Mouse (Mus musculus): ENCODE measurements around the gene Slc2a4.
A peak's percentile ranks its signal among the peaks of the same experiment; 100 is the strongest.
"Not testable (repeated sequence)": the region's sequence is repeated elsewhere in the genome, so short reads cannot be mapped to it uniquely, and the experiment has no call there.

Slc2a4 gene

DNA sequence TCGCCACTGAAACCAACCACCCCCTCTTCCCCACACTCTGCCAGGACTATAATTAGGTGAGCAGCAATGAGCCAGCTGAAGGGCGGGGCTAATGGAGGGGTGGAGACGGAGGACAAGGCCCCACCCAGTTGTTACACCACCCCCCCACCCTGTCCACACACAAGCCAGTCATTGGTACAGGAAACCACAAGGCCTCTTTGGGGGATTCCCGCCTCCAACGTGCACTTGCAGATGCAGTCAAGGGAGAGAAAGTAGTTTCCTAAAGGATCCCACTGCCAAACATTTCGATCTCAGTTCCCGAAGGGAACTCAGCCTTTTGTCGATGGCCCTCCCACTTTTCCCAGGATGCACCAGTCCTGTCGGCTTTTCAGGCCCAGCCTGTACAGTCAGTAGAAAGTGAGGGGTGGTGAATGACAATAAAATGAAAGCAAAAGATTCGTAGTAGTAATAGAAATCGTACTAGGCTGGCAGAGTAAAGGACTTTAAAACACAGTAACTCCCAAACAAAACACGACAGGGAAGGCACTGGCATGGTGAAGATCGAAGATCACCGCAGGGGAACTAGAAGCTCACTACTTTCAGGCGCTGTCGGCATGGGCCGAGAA lies 28.2 kb downstream of the Slc2a4 start:
- DNase-seq (ENCODE audit: low spot score) = peak; percentile 85

DNA sequence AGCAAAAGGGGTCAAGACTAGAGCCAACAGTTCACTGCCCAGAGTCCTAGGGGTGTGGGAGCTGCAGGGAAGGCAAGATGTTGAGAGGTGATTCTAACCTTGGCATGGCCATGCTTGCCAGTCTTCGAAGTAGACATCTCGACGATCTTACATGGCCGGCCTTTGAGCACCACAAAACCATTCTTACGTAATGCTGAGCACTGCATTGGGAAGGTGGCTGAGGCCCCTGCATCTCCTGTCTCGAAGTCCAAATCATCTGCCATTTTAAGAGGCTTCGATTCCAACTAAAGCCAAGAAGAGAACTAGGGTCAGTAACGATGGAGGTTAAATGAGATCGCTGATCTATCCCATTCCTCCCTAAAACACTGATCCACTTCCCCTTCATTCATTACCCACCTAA lies 28.9 kb downstream of the Slc2a4 start:
- no peak for DNase-seq (ENCODE audit: low spot score)

DNA sequence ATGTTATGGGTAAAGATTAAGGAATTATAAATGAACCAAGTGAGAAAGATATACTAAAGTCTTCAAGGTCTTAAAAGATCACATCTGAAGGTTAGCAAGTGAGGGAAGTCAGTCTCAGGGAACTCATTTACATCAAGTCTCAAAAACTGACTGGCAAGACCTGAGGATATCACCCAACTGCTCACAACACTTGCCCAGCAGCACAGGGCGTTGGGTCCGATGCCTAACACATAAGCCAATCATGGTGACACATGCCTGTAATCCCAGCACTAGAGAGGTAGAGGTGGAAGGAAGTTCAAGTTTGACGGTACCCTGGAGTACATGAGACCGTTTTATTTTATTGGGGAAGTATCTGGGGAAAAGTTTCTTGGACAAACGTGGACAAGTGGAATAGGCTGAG lies 29.9 kb downstream of the Slc2a4 start:
- no peak for DNase-seq (ENCODE audit: low spot score)

DNA sequence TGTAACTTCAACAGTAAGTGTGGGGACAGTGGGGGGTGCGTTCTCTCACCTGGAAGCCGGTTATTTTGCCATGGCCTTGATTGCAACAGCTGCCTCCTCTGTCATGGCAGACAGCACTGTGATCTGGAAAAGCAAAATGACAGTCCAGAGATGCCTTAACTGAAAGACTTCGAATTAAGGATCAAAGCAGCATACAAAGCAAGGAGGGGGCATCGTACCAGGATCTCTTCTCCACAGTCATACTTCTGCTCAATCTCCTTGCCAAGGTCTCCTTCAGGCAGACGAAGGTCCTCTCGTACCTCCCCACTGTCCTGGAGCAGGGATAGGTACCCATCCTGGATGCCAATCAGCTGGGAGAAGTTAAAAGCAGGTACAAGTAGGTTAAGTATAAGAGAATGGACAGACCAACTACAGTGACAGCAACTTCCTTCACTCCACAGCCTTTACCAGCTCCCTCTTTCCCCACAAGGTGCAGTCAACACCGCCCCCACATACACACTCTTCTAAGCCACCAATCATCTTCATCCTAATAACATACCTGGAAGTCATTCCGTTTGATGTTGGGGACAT lies 30.5 kb downstream of the Slc2a4 start:
- DNase-seq (ENCODE audit: low spot score) = no peak

DNA sequence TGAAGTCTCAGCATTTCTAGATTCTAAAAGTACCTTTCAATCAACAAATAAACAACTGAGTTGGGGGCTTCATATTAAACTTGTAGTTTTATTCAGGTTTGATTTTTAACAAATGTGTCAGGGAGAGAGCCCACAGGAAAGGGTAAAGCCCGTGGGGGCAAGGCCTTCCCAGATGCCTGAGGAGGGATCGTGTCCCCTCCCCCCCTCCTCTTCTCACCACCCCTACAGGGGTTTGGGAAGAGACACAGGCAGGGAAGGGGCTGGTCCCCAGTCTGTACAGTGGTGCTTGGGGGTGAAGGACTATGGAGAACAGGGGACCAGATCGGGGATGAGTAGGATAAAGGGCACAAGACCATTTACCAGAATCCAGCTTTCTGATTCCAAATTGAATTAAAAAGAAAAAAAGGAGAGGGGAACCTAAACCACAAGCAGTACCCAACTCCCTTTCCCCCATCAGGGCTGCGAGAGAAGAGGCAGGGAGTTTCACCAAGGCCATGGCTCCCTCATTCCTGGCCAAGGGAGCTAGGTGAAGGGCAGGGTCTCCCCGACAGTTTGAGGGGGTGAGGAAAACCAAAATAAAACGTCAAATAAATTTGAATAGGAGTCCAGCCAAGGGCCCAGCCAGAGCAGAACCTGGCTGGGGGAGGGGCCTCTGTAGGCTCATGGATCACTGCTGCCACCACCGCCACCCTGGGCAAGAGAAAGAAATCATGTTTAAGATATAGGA lies 31.2 kb downstream of the Slc2a4 start:
- not testable (repeated sequence) for DNase-seq (ENCODE audit: low spot score)

DNA sequence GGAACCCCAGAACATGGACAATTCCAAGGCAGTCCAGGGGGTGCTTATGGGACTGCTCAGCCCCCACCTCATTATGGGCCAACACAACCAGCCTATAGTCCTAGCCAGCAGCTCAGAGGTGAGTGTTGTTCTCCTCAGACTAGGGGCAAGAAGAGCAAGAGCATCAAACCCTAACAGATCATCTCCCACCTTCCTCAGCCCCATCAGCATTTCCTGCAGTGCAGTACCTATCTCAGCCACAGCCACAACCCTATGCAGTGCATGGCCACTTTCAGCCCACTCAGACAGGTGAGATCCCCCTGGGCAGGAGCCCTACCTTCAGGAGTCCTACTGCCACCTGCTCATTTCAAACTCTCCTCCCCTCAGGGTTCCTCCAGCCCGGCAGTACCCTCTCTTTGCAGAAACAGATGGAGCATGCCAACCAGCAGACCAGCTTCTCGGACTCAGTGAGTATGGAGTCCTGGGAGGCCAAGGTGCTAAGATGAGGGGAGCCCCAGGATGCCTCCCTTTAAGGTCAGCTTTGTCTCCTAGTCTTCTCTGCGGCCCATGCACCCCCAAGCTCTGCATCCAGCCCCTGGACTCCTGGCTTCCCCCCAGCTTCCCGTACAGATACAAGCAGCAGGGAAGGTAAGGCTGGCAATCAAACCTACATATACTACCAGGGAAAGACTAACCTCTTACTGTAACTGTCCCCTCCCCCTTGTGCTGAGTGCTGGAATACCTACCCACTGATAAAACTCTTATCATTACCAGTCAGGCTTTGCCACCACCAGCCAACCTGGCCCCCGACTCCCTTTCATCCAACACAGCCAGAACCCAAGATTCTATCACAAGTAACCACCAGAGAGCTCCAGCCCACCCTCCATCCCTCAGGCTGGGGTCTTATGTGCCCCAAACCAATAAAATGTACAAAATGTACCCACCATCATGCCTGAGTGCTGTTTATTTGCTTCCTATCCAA lies 32.0 kb downstream of the Slc2a4 start:
- no peak for DNase-seq (ENCODE audit: low spot score)

DNA sequence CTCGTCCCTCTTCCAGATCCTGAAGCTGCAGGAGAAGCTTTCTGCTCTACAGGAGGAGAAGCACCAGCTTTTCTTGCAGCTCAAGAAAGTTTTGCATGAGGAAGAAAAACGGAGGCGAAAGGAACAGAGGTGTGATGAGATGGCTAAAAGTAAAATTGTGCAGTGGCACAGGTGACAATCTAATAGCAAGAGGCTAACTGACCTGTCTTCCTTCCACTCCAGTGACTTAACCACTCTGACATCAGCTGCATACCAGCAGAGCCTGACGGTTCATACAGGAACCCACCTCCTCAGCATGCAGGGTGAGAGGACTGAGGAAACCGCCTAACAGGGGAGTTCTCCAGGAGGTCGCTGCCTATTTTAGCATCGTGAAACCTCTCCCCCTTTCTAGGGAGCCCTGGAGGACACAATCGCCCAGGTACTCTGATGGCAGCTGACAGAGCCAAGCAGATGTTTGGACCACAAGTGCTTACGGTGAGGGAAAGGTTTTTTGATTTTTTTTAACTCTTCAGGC lies 33.0 kb downstream of the Slc2a4 start:
- DNase-seq (ENCODE audit: low spot score) = no peak

DNA sequence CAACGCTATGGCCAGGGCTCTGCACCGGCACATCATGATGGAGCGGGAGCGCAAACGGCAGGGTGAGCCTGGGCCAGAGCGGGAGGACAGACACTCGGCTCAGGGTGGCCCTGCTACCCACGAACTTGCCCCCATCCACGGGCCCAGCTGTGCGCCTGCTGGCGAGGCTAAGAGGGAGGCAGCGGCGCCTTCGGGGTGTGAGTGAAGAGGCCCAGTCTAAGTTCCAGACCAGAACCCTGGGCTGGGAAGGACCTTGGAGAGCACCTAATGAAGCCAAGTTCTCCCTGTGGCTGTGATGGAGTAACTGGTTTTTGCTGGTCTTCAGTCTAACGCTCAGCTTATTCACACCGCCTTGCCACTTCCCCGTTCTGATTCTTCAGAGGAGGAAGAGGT lies 33.6 kb downstream of the Slc2a4 start:
- peak; percentile 62 for DNase-seq (ENCODE audit: low spot score)

DNA sequence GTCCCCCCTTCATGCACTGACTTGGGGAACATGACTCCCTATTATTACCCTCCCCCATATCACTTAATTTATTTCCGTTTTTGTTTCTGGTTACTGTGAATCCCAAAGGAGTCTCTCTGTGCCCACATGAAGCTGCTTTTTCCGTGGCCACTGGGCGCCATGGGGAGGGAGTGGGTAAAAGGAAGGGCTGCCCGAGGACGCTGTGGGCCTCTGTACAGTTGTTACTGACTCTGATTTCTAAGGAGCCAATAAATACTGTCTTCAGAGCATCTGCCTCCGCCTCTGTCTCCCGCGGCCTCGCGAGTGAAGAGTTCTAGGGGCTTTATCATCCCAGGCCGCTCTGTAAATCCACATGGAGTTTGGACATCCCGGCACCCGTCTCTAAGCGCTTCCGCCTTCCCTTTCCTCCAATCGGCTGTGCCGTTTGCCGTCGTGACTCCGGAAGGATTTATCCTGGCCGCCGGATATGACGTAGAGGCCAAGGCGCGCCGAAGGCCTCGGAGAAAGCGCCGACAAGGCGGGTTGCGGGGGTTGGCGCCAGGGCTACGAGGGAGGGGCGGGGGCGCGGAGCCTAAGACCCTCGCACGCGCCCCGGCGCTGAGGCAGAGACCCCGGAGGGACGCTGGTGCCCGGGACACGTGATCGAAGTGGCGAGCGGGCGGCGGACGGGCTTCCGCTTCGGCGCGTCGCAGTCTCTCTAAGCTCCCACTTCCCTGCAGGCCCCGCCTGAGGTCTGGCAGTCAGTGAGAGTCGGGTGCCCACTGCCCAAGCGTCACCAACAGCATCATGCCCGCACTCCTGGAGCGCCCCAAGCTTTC lies 34.2 kb downstream of the Slc2a4 start, which contains the start of gene Gps2:
Gene Gps2, plus strand, starts transcription at position 335 of the 818 bp plus-strand sequence.
- peak; percentile 90 for DNase-seq (ENCODE audit: low spot score)

DNA sequence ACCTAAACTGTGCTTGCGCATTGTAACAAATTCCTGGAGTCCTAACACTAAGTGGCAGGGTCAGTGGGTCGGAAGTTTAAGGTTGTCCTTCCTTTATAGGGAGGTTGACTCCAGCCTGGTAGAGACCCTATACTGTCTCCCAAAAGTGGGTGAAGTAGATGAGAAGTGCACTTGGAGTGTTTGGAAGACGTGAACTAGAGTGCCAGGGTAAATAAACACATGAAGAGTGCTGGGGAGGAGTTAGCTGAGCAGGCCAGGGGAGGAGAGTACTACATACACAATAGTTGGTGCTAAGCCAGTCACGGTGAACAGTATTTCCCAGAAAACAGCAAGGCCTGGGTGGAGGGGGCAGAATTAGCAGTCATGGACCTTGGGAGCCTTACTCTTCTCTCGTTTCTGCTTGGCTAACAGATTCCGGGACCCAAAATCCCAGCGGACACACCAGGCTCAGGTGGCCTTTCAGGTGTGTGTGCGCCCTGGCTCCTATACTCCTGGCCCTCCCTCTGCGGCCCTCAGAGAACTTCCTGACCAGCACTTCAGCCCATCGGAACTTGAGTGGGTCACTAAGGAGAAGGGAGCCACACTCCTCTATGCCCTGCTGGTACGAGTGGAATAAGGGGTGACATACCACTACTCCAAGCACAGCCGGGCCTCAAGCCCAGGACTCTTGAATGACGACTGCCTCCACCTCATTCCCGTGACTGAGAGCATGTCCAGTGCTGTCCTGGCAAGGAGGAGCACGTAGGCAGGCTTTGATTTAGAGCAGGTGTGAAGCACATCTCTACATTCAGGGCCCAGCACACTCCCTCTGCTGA lies 35.1 kb downstream of the Slc2a4 start:
- DNase-seq (ENCODE audit: low spot score) = no peak

DNA sequence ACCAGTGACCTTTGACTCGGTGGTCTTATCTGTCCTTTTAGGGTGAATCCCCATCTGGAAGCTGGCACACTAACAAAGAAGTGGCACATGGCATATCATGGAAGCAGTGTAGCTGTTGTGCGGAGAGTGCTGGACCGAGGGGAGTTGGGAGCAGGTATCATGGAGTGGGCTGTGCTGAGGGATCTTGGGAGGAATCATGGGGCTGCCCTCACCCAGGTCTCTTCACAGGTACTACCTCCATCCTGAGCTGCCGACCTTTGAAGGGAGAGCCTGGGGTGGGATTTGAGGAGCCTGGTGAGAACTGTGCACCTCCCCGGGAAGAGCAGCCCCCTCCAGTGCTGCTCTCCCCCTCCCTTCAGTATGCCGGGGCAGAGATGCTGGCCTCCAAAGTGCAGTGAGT lies 36.3 kb downstream of the Slc2a4 start:
- DNase-seq (ENCODE audit: low spot score) = no peak

DNA sequence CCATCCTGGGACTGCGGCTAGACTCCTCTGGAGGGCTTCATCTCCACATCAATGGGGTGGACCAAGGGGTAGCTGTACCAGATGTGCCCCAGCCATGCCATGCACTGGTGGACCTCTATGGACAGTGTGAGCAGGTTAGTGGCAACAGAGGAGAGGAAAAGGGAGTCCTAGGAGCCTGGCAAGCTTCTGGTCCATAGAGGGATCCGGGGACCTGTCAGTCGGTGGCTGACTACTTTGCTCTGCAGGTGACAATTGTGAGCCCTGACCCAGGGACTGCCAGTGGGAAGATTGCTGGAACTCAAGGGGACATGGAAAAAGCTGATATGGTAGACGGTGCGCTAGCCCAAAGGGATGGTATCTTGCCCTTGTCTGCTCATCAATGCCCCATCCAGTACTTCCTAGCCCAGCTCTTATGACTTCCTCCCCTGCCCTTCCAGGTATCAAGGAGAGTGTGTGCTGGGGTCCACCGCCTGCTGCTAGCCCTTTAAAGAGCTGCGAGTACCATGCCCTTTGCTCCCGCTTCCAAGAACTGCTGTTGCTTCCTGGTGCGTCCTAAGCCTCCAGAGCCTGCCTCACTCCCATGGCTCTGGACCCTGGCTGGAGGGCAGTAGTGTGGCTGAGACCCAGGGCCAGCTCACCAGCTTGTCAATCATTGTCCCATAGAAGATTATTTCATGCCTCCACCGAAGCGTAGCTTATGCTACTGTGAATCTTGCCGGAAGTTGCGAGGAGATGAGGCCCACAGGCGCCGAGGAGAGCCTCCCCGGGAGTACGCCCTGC lies 37.0 kb downstream of the Slc2a4 start:
- no peak for DNase-seq (ENCODE audit: low spot score)

DNA sequence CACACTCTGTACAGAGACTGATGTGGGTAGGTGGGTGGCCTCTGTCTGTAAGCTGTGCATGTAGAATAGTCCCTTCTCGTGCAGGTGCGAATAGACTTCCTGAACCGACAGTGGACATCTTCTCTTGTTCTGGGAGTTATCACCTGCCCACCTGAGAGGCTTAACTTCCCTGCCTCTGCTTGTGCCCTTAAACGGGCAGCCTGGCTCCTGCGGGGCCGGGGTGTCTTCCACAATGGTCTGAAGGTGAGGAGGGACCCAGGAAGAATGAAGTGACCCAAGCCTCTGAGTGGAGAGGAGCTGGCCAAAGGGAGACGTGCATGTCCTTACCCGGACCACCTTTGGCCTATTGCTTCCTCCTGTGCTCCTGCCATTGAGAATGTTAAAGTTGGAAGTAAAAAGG lies 37.8 kb downstream of the Slc2a4 start:
- no peak for DNase-seq (ENCODE audit: low spot score)

DNA sequence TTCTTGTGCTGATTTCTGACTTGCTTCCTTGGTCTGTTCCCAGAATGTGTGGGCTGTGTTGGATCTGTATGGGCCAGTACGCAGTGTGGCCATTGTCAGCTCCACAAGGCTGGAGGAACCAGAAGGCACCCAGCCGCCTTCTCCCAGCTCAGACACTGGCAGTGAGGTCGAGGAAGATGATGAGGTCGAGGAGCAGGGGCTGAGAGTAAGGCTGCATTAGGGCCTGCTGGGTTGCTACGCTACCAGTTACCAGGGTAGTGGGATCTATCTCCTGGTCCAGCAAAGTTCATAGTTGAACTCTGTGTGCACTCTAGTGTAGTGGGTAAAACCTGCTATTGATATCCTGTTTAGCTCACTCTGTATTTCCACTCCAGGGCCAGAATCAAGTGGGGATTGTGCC lies 38.8 kb downstream of the Slc2a4 start:
- DNase-seq (ENCODE audit: low spot score) = no peak

DNA sequence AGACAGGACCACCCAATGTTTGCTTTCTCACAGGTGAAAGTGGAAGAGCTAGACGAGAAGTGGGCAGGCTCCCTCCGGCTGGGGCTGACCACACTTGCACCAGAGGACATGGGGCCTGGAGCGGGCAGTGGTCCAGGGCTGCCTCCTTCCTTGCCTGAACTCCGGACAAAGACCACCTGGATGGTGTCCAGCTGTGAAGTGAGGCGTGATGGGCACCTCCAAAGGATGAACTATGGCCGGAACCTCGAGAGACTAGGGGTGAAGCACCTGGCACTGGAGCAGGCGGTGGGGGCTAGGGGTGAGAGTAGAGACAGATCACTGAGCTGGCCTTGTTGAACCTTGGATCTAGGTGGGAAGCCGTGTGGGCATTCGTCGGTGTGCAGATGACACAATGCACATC lies 39.3 kb downstream of the Slc2a4 start:
- no peak for DNase-seq (ENCODE audit: low spot score)

DNA sequence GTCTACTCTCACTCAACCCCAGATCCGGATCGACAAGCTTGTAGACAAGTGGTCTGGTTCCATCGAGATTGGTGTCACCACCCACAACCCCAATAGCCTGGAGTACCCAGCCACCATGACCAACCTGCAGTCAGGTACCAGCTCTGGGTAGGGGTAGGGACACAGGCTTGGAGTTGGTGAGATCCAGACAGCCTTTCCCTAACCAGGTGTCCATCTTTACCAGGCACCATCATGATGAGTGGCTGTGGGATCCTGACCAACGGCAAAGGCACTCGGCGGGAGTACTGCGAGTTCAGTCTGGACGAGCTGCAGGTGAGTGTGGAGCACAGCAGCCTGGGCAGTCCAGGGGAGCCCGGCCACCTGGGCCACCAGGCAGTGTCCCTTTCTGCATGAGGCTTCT lies 43.7 kb downstream of the Slc2a4 start:
- no peak for DNase-seq (ENCODE audit: low spot score)

DNA sequence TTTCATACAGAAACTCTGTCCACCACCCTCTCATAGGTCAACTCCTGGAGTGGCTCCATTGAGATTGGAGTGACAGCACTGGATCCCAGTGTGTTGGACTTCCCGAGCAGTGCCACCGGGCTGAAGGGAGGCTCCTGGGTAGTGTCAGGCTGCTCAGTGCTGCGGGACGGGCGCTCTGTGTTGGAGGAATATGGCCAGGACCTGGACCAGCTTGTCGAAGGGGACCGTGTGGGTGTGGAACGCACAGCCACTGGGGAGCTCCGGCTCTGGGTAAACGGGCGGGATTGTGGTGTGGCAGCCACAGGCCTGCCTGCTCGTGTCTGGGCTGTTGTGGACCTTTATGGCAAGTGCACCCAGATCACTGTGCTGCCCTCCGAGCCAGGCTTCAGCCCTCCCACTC lies 45.0 kb downstream of the Slc2a4 start:
- no peak for DNase-seq (ENCODE audit: low spot score)

DNA sequence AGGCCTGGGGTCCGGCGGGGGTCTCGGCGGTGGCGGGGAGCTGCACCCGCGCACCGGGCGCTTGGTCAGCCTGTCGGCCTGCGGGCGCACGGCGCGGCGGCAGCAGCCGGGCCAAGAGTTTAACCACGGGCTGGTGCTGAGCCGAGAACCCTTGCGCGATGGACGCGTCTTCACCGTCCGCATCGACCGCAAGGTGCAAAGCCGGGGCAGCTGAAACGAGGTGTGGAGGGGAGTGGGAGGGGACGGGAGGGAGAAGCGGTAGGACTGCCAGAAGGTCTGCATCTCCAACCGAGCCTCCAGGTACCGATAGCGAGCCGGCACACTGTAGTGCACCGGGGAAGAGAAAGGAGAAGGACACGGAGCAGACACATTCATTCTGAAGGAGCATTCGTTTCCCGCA lies 46.0 kb downstream of the Slc2a4 start:
- no peak for DNase-seq (ENCODE audit: low spot score)

DNA sequence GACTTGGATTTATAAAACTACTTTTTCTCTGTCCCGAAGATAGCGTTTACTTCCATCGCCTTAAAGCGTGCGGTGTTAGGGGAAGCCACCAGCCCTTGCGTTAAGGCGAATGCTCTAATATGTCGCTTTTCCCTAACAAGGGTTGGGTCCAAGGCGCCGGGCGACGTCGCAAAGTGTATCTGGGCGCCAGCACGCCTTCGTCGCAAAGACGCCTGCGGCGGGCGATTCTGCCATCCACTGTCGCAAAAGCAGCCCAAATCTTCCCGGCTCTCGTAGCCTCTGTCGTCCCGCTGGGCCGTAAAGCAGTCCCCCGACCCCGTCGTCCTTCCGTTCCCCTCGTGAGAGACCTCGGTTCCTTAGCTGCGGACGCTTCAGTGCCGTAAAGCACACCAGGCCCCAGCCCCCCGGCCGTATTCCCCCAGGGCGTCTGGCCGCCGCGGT lies 46.6 kb downstream of the Slc2a4 start:
- peak; percentile 90 for DNase-seq (ENCODE audit: low spot score)
